Mouse (Mus musculus) MEL (cell line): ENCODE measurements around the gene Eno2. TPM values are rescaled to one million over a fixed set of nuclear protein-coding genes. Genes with fewer than 3 reads are reported as not detected.

Experiments used
- DNase-seq: peaks from one replicate; pipeline ENCODE4 v3.0.0; 2011; ENCODE audit warnings: low read depth, low spot score
- H3K27ac ChIP-seq: 2 replicates; pipeline ENCODE4 v1.5.1; 2012; ENCODE audit warnings: low read depth, mild to moderate bottlenecking, control low read depth, low read length, moderate library complexity; ENCODE audit not compliant: control insufficient read depth
- H3K27me3 ChIP-seq, 2 experiments: fragments of 150-350 bp in 1 of 2; sonication (generic) in 1 of 2; 2 replicates each; pipeline ENCODE4 v1.6.1; 2012; ENCODE audit warnings: low read length in 2 of 2, mild to moderate bottlenecking in 2 of 2, improper control_type of control experiment in 1 of 2, moderate library complexity in 1 of 2; ENCODE audit not compliant: insufficient read depth in 2 of 2, control insufficient read depth in 1 of 2
- H3K36me3 ChIP-seq, 2 experiments: 2 replicates each; pipeline ENCODE4 v1.6.1; 2012 to 2014; ENCODE audit warnings: low read length in 2 of 2, improper control_type of control experiment in 1 of 2, inconsistent platforms in 1 of 2, mild to moderate bottlenecking in 1 of 2; ENCODE audit not compliant: insufficient read depth in 2 of 2, control insufficient read depth in 1 of 2
- H3K4me1 ChIP-seq, 2 experiments: fragments of 150-350 bp in 1 of 2; sonication (generic) in 1 of 2; 2 replicates each; pipeline ENCODE4 v1.6.1; 2012; ENCODE audit warnings: low read length in 2 of 2, improper control_type of control experiment in 1 of 2, mild to moderate bottlenecking in 1 of 2; ENCODE audit not compliant: insufficient read depth in 2 of 2, control insufficient read depth in 1 of 2
- H3K4me3 ChIP-seq, 2 experiments: fragments of 150-350 bp in 1 of 2; sonication (generic) in 1 of 2; 2 replicates each; pipeline ENCODE4 v1.5.1; 2012; ENCODE audit warnings: low read depth in 2 of 2, low read length in 2 of 2, mild to moderate bottlenecking in 2 of 2, moderate library complexity in 2 of 2, control low read depth in 1 of 2, improper control_type of control experiment in 1 of 2; ENCODE audit not compliant: control insufficient read depth in 1 of 2, insufficient read depth in 1 of 2
- H3K79me2 ChIP-seq: 2 replicates; pipeline ENCODE4 v1.6.1; 2012; ENCODE audit warnings: mild to moderate bottlenecking, low read length, moderate library complexity; ENCODE audit not compliant: control insufficient read depth, poor library complexity, insufficient read depth
- H3K9ac ChIP-seq: 2 replicates; pipeline ENCODE4 v1.6.1; 2012; ENCODE audit warnings: low read depth, mild to moderate bottlenecking, control low read depth, low read length, moderate library complexity; ENCODE audit not compliant: control insufficient read depth, poor library complexity, severe bottlenecking
- H3K9me3 ChIP-seq: fragments of 150-350 bp; sonication (generic); replicated peaks from 2 replicates; pipeline ENCODE4 v1.6.1; 2012; ENCODE audit warnings: mild to moderate bottlenecking, low read length, improper control_type of control experiment, moderate library complexity; ENCODE audit not compliant: insufficient read depth
- CTCF ChIP-seq, 3 experiments: IDR thresholded peaks in 2 of 3; conservative IDR thresholded peaks in 1 of 3; 2 replicates each; pipeline ENCODE4 v1.5.1; 2011 to 2012; ENCODE audit warnings: low read length in 3 of 3, low read depth in 2 of 3, mild to moderate bottlenecking in 2 of 3, improper control_type of control experiment in 1 of 3, inconsistent platforms in 1 of 3, mixed read lengths in 1 of 3, moderate library complexity in 1 of 3; ENCODE audit not compliant: control insufficient read depth in 1 of 3, insufficient read depth in 1 of 3, poor library complexity in 1 of 3, severe bottlenecking in 1 of 3
- EP300 ChIP-seq, 2 experiments: IDR thresholded peaks; 2 replicates each; pipeline ENCODE4 v1.6.1; 2011; ENCODE audit warnings: improper control_type of control experiment in 2 of 2, low read length in 2 of 2, low read depth in 1 of 2, mild to moderate bottlenecking in 1 of 2
- ETS1 ChIP-seq: IDR thresholded peaks from 2 replicates; pipeline ENCODE4 v1.6.1; 2012; ENCODE audit warnings: low read depth, mild to moderate bottlenecking, inconsistent platforms, low read length, improper control_type of control experiment, moderate library complexity
- GATA1 ChIP-seq: IDR thresholded peaks from 2 replicates; pipeline ENCODE4 v1.6.1; 2011; ENCODE audit warnings: low read depth, low read length, improper control_type of control experiment
- JUND ChIP-seq: IDR thresholded peaks from 2 replicates; pipeline ENCODE4 v1.6.1; 2011; ENCODE audit warnings: low read depth, mild to moderate bottlenecking, improper control_type of control experiment, low read length
- MAFK ChIP-seq: IDR thresholded peaks from 2 replicates; pipeline ENCODE4 v1.6.1; 2011; ENCODE audit warnings: low read depth, mild to moderate bottlenecking, low read length, improper control_type of control experiment, borderline replicate concordance
- MAZ ChIP-seq: IDR thresholded peaks from 2 replicates; pipeline ENCODE4 v1.6.1; 2012; ENCODE audit warnings: low read depth, mild to moderate bottlenecking, inconsistent platforms, low read length, improper control_type of control experiment
- MXI1 ChIP-seq: IDR thresholded peaks from 2 replicates; pipeline ENCODE4 v1.6.1; 2011; ENCODE audit warnings: mild to moderate bottlenecking, low read depth, low read length, improper control_type of control experiment
- MYB ChIP-seq: IDR thresholded peaks from 2 replicates; pipeline ENCODE4 v1.6.1; 2011; ENCODE audit warnings: mild to moderate bottlenecking, low read depth, low read length, improper control_type of control experiment
- MYC ChIP-seq: IDR thresholded peaks from 2 replicates; pipeline ENCODE4 v1.6.1; 2011; ENCODE audit warnings: low read depth, mild to moderate bottlenecking, low read length, improper control_type of control experiment, moderate library complexity
- NELFE ChIP-seq: IDR thresholded peaks from 2 replicates; pipeline ENCODE4 v1.6.1; 2011; ENCODE audit warnings: low read depth, low read length, improper control_type of control experiment
- POLR2A ChIP-seq, 2 experiments: IDR thresholded peaks; 2 replicates each; pipeline ENCODE4 v1.6.1; 2011 to 2012; ENCODE audit warnings: low read length in 2 of 2, mild to moderate bottlenecking in 2 of 2, control low read depth in 1 of 2, improper control_type of control experiment in 1 of 2, low read depth in 1 of 2, moderate library complexity in 1 of 2; ENCODE audit not compliant: control insufficient read depth in 1 of 2, insufficient read depth in 1 of 2, poor library complexity in 1 of 2
- RCOR1 ChIP-seq: IDR thresholded peaks from 2 replicates; pipeline ENCODE4 v1.6.1; 2012; ENCODE audit warnings: low read depth, mild to moderate bottlenecking, inconsistent platforms, low read length, improper control_type of control experiment
- SIN3A ChIP-seq: IDR thresholded peaks from 2 replicates; pipeline ENCODE4 v1.6.1; 2012; ENCODE audit warnings: low read length, improper control_type of control experiment, inconsistent platforms
- TCF12 ChIP-seq: IDR thresholded peaks from 2 replicates; pipeline ENCODE4 v1.6.1; 2014; ENCODE audit warnings: low read depth, mild to moderate bottlenecking, inconsistent platforms, low read length, improper control_type of control experiment, moderate library complexity
- ZKSCAN1 ChIP-seq: IDR thresholded peaks from 2 replicates; pipeline ENCODE4 v1.6.1; 2012; ENCODE audit warnings: low read depth, mild to moderate bottlenecking, inconsistent platforms, low read length, improper control_type of control experiment, moderate library complexity
- polyA plus RNA-seq, 2 experiments: library from polyadenylated mRNA; stranded (reverse) in 1 of 2; unstranded in 1 of 2; fragments of >175 nt in 1 of 2; fragments of >200 nt in 1 of 2; gene quantifications; 2 replicates each; pipeline versions ENCODE4 v1.2.1 to v1.2.4; 2012; ENCODE audit warnings: low replicate concordance in 2 of 2, low read depth in 1 of 2; ENCODE audit not compliant: insufficient read length in 2 of 2, insufficient read depth in 1 of 2, missing spikeins in 1 of 2
- total RNA-seq: library from RNA; depleted of rRNA; stranded (reverse); fragments of 300-350 nt; gene quantifications from 2 replicates; pipeline ENCODE4 v1.2.3, GENCODE M21; 2012

Eno2 gene
- total and polyA plus RNA-seq, 3 experiments, result 3.2 to 12.5 TPM; not detected in 1

DNA sequence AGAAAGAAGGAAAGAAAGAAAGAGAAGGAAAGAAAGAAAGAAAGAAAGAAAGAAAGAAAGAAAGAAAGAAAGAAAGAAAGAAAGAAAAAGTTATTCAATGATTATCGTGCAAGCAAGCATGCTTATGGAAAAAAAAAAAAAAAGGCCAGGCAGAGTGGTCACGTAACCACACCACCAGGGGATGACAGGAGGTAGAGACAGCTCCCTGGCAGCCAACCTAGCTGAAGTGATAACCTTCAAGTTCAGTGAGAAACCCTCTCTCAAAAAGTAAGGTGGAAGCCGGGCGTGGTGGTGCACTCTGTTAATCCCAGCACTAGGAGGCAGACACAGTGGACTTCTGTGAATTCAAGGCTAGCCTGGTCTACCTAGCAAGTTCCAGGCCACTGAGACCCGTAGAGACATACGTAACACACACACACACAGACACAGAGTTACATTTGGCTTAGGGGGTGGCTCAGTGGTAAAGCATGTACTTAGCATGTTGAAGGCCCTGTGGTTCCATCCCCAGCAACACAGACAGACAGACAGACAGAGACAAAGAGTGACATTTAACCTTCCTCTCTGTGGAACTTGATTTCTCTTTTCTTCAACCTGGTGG, 46.5 kb downstream of the Eno2 start:
- TF ChIP-seq MYC (no peak), EP300 (IDR thresholded peaks at IDR 0.05; ENCODE audit: low read depth in 1 of 2, low read length in 2 of 2) (no peak), JUND (no peak), POLR2A (IDR thresholded peaks at IDR 0.05; ENCODE audit: control insufficient read depth in 1 of 2, insufficient read depth in 1 of 2, low read depth in 1 of 2, low read length in 2 of 2, poor library complexity in 1 of 2) (no peak), MAFK (no peak), SIN3A (no peak), ETS1 (no peak)
- TF ChIP-seq, all 39 proteins: peak for 0
- no peak for DNase-seq
- Histone ChIP-seq H3K9me3 (no peaks in the 10 kb centered on the region), H3K27ac (no peak overlapping the region), H3K36me3 (peaks cover 3 to 14% of the 10 kb centered on the region in 2 experiments), H3K79me2 (no peaks in the 10 kb centered on the region), H3K9ac (no peak overlapping the region), H3K4me3 (no peak overlapping the region), H3K4me1 (peaks cover 3 to 17% of the 10 kb centered on the region in 2 experiments; a peak in 3 of 4 replicates), H3K27me3 (no peaks in the 10 kb centered on the region)

DNA sequence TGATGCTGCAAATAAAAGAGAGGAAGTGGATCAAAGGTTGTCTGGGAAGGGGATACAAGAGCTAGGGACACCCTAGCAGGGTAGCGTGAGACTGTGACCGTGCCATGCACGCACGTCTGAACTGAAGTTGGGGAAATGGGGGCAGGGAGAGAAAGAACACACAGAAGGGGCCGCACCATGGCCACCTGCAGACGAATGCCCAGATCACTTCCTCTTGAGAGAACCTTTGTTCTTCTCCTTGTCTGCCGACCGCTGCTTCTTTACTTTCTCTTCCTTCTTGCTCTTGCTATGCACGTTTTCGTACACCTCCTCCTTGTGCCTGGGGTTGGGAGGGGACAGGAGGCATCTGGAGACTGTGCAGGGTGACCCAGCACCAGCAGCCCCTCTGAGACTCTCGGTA, 48.6 kb downstream of the Eno2 start:
- Histone ChIP-seq H3K27ac (no peak overlapping the region), H3K4me1 (peaks cover 3 to 17% of the 10 kb centered on the region in 2 experiments; a peak in 3 of 4 replicates), H3K27me3 (no peaks in the 10 kb centered on the region)

DNA sequence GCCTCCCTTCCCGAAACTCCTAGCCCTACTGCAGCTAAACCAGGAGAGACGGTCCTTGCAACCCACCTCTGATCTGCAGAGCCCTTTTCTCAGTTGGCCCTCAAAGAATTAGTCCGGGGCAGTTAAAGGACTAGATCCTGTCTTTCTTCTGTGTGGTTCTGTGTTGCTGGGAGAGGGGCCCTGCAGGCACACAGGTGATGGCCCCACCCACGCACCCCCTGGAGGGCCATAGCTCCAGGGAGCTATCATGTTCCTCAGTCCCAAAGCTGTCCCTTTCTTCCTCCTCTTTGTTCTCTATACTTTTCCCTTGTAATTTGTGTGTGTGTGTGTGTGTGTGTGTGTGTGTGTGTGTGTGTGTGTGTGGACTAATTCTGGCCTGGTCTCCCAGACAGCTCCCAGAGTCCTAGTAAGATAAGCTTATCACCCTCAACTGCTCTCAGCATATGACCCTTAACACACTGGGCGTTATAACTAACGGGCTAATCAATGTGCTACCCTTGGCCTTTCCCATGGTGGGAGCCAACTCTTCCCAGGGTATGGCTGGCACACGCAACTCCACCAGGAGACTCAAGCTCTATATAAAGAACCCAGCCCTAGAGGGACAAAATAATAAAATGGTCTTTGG, 50.0 kb downstream of the Eno2 start:
- peaks cover 3 to 17% of the 10 kb centered on the region in 2 experiments; a peak in 3 of 4 replicates for H3K4me1 ChIP-seq
- no peak overlapping the region for H3K4me3 ChIP-seq
- DNase-seq, result peak; percentile 47
- no peaks in the 10 kb centered on the region for H3K27me3 ChIP-seq
- peaks cover 3% of the 10 kb centered on the region for H3K79me2 ChIP-seq
- H3K9me3 ChIP-seq, result no peaks in the 10 kb centered on the region
- peak overlapping the region; percentile 23 for H3K9ac ChIP-seq
- H3K27ac ChIP-seq, result peak overlapping the region; percentile 53
- peaks cover 4 to 14% of the 10 kb centered on the region in 2 experiments for H3K36me3 ChIP-seq
- TF ChIP-seq MYB, result peak; percentile 61; the same call in 1 of the 2 replicates
- TF ChIP-seq POLR2A (IDR thresholded peaks at IDR 0.05; ENCODE audit: control insufficient read depth in 1 of 2, insufficient read depth in 1 of 2, low read depth in 1 of 2, low read length in 2 of 2, poor library complexity in 1 of 2), result no peak
- TF ChIP-seq ZKSCAN1, result no peak
- peak in 1 of 3 experiments; percentile 18; a peak in 1 of 6 replicates for TF ChIP-seq CTCF (IDR thresholded peaks at IDR 0.05 in 2 of 3, conservative IDR thresholded peaks at IDR 0.05 in 1 of 3; ENCODE audit: control insufficient read depth in 1 of 3, insufficient read depth in 1 of 3, low read depth in 2 of 3, low read length in 3 of 3, poor library complexity in 1 of 3, severe bottlenecking in 1 of 3)
- peak; percentile 56; the same call in 1 of the 2 replicates for TF ChIP-seq GATA1
- TF ChIP-seq ETS1, result peak; percentile 63; the same call in 1 of the 2 replicates
- TF ChIP-seq TCF12, result peak; percentile 66; the same call in 1 of the 2 replicates
- TF ChIP-seq EP300 (IDR thresholded peaks at IDR 0.05; ENCODE audit: low read depth in 1 of 2, low read length in 2 of 2), result peak; percentile 21 to 77; a peak in 3 of 4 replicates
- TF ChIP-seq NELFE, result no peak

More for the DNA sequence above, 48.6 kb downstream of the Eno2 start:
- H3K4me3 ChIP-seq, result no peak overlapping the region
- no peak for DNase-seq
- no peak for TF ChIP-seq GATA1
- TF ChIP-seq MAZ, result no peak
- no peak for TF ChIP-seq RCOR1
- TF ChIP-seq MXI1, result no peak
- no peaks in the 10 kb centered on the region for H3K9me3 ChIP-seq
- no peaks in the 10 kb centered on the region for H3K79me2 ChIP-seq
- H3K9ac ChIP-seq, result no peak overlapping the region
- peaks cover 5 to 14% of the 10 kb centered on the region in 2 experiments for H3K36me3 ChIP-seq
